Mouse (Mus musculus): ENCODE measurements around the gene Ccdc57. TPM values are rescaled to one million over a fixed set of nuclear protein-coding genes. Genes with fewer than 3 reads are reported as not detected.

Ccdc57 gene
- polyA plus RNA-seq, 1 experiment: 2.1 TPM

DNA sequence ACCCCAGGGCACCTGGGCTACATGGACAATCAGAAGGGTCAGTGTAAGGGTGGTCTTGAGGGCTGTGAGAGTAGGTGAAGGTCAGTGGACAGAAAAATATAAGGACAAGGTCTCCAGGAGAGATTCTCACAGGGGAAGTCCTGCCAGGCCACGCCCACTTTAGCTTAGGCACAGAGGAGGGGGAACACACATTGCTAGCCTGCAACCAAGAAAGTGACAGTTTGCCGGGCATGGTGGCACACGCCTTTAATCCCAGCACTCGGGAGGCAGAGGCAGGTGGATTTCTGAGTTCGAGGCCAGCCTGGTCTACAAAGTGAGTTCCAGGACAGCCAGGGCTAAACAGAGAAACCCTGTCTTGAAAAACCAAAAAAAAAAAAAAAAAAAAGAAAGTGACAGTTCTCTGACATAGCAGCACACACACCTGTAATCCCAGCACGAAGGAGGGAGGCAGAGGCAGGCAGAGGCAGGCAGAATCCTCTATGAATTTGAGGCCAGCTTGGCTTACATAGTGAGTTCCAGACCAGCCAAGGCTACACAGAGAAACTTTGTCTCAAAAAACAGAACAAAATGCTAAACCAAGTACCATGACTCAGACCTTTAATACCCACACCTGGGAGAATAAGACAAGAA, 7.2 kb upstream of the Ccdc57 start:
- no peak for TF ChIP-seq GATA1 (IDR thresholded peaks at IDR 0.05; ENCODE audit: low read length)

DNA sequence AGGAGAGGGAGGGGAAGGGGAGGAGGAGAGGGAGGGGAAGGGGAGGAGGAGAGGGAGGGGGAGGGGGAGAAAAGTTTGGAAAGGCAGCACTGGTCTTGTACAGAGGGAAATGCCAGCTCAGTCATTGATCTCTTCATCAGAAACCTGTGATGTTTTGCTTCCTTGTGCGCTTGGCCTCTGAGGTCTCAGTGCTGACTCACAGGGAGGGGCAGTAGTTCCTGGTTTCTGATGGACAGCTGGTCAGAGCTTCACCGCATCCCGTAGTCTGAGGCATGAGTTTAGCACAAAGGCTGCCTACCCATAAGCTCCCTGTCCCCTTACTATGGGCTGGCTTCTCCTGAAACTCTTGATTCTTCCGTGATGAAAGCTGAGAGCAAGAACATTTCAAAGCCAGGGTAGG, 6.1 kb upstream of the Ccdc57 start:
- TF ChIP-seq GATA1 (IDR thresholded peaks at IDR 0.05; ENCODE audit: low read length): no peak

- TF ChIP-seq GATA1 (IDR thresholded peaks at IDR 0.05; ENCODE audit: low read length): no peak
Measured at GRCm38 (mm10) chr11:120937976-120938375, 5.3 kb upstream of the Ccdc57 start.

GRCm38 (mm10) chr11:120931479-120931878, 1.2 kb downstream of the Ccdc57 start:
- TF ChIP-seq GATA1 (IDR thresholded peaks at IDR 0.05; ENCODE audit: low read length): no peak

DNA sequence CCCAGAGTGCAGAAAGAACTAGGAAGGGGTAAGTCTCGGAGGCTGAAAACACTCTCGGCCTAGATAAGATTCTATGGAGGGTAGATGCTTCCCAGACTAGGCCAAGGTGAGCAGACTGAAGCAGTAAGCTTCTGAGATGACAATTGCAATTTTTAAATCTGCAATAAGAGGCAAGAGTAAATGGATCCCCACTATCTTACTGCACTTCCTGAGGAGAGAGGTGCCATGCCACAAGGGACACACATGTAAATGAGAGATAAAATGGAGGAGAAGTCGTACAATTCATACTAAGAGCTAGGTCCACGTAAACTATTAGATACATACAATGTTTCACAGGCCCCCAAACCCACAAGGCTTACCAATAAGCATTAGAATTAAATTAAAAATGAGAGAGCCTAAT, 4.2 kb downstream of the Ccdc57 start:
- no peak for TF ChIP-seq GATA1 (IDR thresholded peaks at IDR 0.05; ENCODE audit: low read length)

- no peak for TF ChIP-seq GATA1 (IDR thresholded peaks at IDR 0.05; ENCODE audit: low read length)
Measured at GRCm38 (mm10) chr11:120922528-120922927, 10.1 kb downstream of the Ccdc57 start.

GRCm38 (mm10) chr11:120917756-120918155, 14.9 kb downstream of the Ccdc57 start:
- TF ChIP-seq GATA1 (IDR thresholded peaks at IDR 0.05; ENCODE audit: low read length): no peak

- TF ChIP-seq GATA1 (IDR thresholded peaks at IDR 0.05; ENCODE audit: low read length): no peak
Measured at GRCm38 (mm10) chr11:120916477-120916876, 16.2 kb downstream of the Ccdc57 start.

- no peak for TF ChIP-seq GATA1 (IDR thresholded peaks at IDR 0.05; ENCODE audit: low read length)
Measured at GRCm38 (mm10) chr11:120913796-120914195, 18.9 kb downstream of the Ccdc57 start.

DNA sequence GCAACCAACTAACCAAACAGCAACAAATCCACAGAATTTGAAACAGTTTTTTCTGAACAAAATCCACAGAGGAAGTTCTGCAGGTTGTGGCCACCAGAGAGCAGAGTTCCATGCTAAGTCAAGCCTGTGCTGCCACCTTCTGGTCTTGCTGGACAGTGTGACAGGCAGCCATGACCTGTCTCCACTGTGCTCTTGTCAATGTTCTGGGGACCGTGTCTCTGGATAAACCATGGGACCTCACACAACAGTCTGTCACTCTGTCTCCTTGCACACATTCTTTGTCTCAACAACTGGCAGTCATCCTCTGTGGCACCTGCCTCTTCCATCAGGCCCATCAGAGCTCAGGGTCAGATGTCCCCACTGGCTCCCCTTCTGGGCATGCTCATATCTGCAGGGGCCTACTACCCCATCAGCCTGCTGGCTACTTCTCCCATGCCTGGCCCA, 27.2 kb downstream of the Ccdc57 start:
- no peak for TF ChIP-seq GATA1 (IDR thresholded peaks at IDR 0.05; ENCODE audit: low read length)

GRCm38 (mm10) chr11:120904561-120904960, 28.1 kb downstream of the Ccdc57 start:
- no peak for TF ChIP-seq GATA1 (IDR thresholded peaks at IDR 0.05; ENCODE audit: low read length)

- no peak for TF ChIP-seq GATA1 (IDR thresholded peaks at IDR 0.05; ENCODE audit: low read length)
Measured at GRCm38 (mm10) chr11:120903159-120903850, 29.4 kb downstream of the Ccdc57 start.

GRCm38 (mm10) chr11:120902487-120903142, 30.1 kb downstream of the Ccdc57 start:
- no peak for TF ChIP-seq GATA1 (IDR thresholded peaks at IDR 0.05; ENCODE audit: low read length)

DNA sequence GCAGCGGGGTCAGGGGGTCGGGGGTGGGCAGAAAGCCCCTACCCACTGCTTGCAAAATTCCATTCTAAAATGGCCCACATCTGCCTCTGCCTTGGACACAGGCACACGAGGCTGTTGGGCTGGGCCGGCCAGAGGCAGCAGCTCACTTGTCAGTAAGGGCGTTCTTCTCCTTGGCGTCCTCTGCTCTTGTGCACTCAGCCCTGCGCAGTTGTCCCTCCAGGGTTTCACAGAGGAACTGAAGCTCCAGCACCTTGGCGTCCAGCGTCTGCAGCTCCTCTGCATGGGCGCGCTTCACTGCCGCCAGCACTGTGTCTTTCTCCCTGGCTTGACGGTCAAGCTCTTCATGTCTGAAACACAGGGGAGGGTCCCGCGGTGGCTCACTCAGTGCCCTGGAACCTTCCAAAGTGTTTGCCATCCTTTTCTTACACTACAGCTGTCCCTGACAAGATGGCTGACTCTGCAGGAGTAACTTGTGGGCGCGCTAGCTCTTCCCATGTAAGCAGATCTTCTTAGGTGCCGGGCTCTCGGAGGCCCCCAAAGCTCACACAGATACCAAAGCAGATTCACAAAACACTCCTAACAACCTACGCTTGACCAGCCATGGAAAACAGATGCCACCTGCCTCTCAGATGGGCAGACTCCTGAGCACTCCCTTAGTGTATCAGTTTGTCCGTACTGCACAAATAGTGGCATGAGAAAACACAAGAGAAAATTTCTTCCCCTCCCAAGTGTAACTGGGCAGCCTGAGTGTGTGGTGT, 30.8 kb downstream of the Ccdc57 start:
- no peak for TF ChIP-seq GATA1 (IDR thresholded peaks at IDR 0.05; ENCODE audit: low read length)

GRCm38 (mm10) chr11:120900276-120901244, 32.1 kb downstream of the Ccdc57 start:
- no peak for TF ChIP-seq GATA1 (IDR thresholded peaks at IDR 0.05; ENCODE audit: low read length)
